Comparison of ENCODE assay signal across 18 mouse cellular contexts in the genomic region with DNA sequence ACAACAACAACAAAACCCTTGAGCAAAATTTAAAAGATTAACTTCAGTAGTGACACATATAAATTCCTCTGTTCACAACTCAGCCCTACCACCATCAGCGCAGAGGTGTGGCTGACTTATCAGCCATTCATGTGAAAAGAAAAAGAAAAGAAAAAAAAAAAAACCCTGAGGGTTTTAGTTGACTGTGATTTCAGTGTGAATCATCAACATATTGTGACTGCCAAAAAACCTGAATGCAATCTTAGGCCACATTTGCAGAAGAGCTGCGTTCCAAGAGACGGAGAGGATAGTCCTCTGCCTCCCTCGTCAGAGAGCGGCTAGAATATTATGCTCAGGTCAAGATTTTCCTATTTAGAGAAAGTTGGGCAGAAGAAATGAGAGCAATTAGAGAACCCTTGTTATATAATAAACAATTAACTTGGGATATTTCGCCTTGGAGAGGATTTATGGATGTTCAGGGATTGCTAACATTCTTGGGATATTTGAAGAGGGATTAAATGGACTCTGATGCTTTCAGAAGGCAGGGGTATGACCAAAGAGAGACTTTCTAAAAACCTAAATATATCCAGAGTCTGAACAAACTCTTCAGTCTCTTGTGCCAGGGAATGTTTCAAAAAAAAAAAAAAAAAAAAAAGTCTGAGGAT. TPM values are rescaled to one million over a fixed set of nuclear protein-coding genes. Genes with fewer than 3 reads are reported as not detected.
DNase-seq lines count a peak whose midpoint lies in the region; ATAC-seq and TF ChIP-seq lines count a peak whose summit lies in the region.
"Had no signal": no experiment of that assay in that cellular context is flagged by ENCODE, and none has a peak within 500 bp of the region (broad histone marks: within the 10 kb centered on the region; RNA-seq: fewer than 3 reads in every experiment).

No protein-coding gene starts in this region.

- no peak overlapping the region for H3K9ac ChIP-seq in heart, embryonic 15.5 days
- H3K9ac ChIP-seq in intestine, postnatal 0 days (ENCODE audit: low read depth, low read length), result no peak overlapping the region
- H3K9ac ChIP-seq: embryonic facial prominence, embryonic 15.5 days; heart, embryonic 12.5 days; liver, embryonic 13.5 days; neural tube, embryonic 13.5 days had no signal

- no peaks in the 10 kb centered on the region for H3K9me3 ChIP-seq in heart, embryonic 15.5 days (replicated peaks)
- no peaks in the 10 kb centered on the region for H3K9me3 ChIP-seq in intestine, postnatal 0 days (ENCODE audit: control insufficient read depth)
- H3K9me3 ChIP-seq: embryonic facial prominence, embryonic 15.5 days; heart, embryonic 12.5 days; liver, embryonic 13.5 days had no signal

- H3K27ac ChIP-seq in heart, embryonic 15.5 days, result 0 out of 2 replicates have a peak overlapping the region, but pooled peaks have one; percentile 25
- no peak overlapping the region for H3K27ac ChIP-seq in intestine, postnatal 0 days (ENCODE audit: low read depth, low read length)
- H3K27ac ChIP-seq: embryonic facial prominence, embryonic 15.5 days; liver, embryonic 13.5 days; neural tube, embryonic 13.5 days had no signal

- no peaks in the 10 kb centered on the region for H3K36me3 ChIP-seq in heart, embryonic 15.5 days
- H3K36me3 ChIP-seq in intestine, postnatal 0 days (ENCODE audit: control insufficient read depth, insufficient read depth), result no peaks in the 10 kb centered on the region
- H3K36me3 ChIP-seq: embryonic facial prominence, embryonic 15.5 days; heart, embryonic 12.5 days; liver, embryonic 13.5 days; neural tube, embryonic 13.5 days had no signal

- intact Hi-C loops in heart, postnatal 10 days (cut with DNase I), result no loop called here

- DNase-seq in adrenal gland, adult 2 months, result peak; percentile 45
- no peak for DNase-seq in adrenal gland, postnatal 25 days
- no peak for DNase-seq in heart, postnatal 10 days
- DNase-seq in 3134 (ENCODE audit: extremely low read depth, insufficient read length, low spot score), result peak; percentile 64
- DNase-seq in brain, adult 2 months (ENCODE audit: low read depth, low spot score), result peak; percentile 76
- DNase-seq: cerebellum, adult 11-12 months; layer of hippocampus, postnatal 36 days; liver, embryonic 13.5 days; right cerebral cortex, postnatal 4 days; thymus, postnatal 14 days had no signal

- no peak for TF ChIP-seq CTCF in intestine, postnatal 0 days (IDR thresholded peaks at IDR 0.05; ENCODE audit: low read depth)

- H3K4me2 ChIP-seq in heart, embryonic 15.5 days, result no peak overlapping the region
- H3K4me2 ChIP-seq in intestine, postnatal 0 days (replicated peaks; ENCODE audit: low read depth), result no peak overlapping the region; the same call in 1 of the 2 replicates
- H3K4me2 ChIP-seq: embryonic facial prominence, embryonic 15.5 days; heart, embryonic 12.5 days; liver, embryonic 13.5 days; neural tube, embryonic 13.5 days had no signal

- 77% methylated on average over 6 of the region's 6 CpGs for WGBS in heart, embryonic 15.5 days
- 56% methylated on average over 6 of the region's 6 CpGs for WGBS in intestine, postnatal 0 days

- no peaks in the 10 kb centered on the region for H3K27me3 ChIP-seq in heart, embryonic 15.5 days
- no peaks in the 10 kb centered on the region for H3K27me3 ChIP-seq in intestine, postnatal 0 days (replicated peaks; ENCODE audit: control insufficient read depth, insufficient read depth, low read length)
- H3K27me3 ChIP-seq: embryonic facial prominence, embryonic 15.5 days; liver, embryonic 13.5 days; neural tube, embryonic 13.5 days had no signal

- no peak for ATAC-seq in heart, embryonic 15.5 days (replicated peaks; ENCODE audit: insufficient number of reproducible peaks, insufficient read depth, low FRiP score, low read depth)
- ATAC-seq in intestine, postnatal 0 days, result no peak
- no peak for ATAC-seq in erythroid progenitor cell, adult 5-6 weeks (replicated peaks; ENCODE audit: low FRiP score, poor library complexity, severe bottlenecking)
- ATAC-seq: forebrain, embryonic 14.5 days had no signal

- H3K4me3 ChIP-seq in heart, embryonic 15.5 days, result no peak overlapping the region
- no peak overlapping the region for H3K4me3 ChIP-seq in intestine, postnatal 0 days (ENCODE audit: low read depth, low read length)
- H3K4me3 ChIP-seq: embryonic facial prominence, embryonic 15.5 days; heart, embryonic 12.5 days; liver, embryonic 13.5 days; megakaryocyte, embryonic 14.5 days; neural tube, embryonic 13.5 days had no signal

- H3K4me1 ChIP-seq in heart, embryonic 15.5 days (replicated peaks), result peaks cover 24% of the 10 kb centered on the region
- no peaks in the 10 kb centered on the region for H3K4me1 ChIP-seq in intestine, postnatal 0 days (replicated peaks; ENCODE audit: control insufficient read depth, insufficient read depth, low read length)
- H3K4me1 ChIP-seq: megakaryocyte, embryonic 14.5 days; neural tube, embryonic 13.5 days had no signal

RNA-seq across cellular contexts. Expression of gene Ntn4, which starts 21.0 kb away (rescaled TPM):
- total RNA-seq in adrenal gland, adult 2 months (2021), result 10 to 100 TPM; 14.6 to 26.8 TPM
- 11.0 and 12.5 TPM in 2 replicates for polyA plus RNA-seq in adrenal gland, adult 2 months (2012; rRNA removed)
- total RNA-seq in adrenal gland, postnatal 25 days (2021), result 12.8 and 13.2 TPM in 2 replicates
- polyA plus RNA-seq in heart, embryonic 15.5 days (2015; fragmentation: Nextera tagmentation; extraction: Ambion mirVana), result 1.9 and 2.6 TPM in 2 replicates
- 10 to 100 TPM; 24.6 to 36.4 TPM for total RNA-seq in heart, postnatal 10 days (2021)
- 0.10 and 0.25 TPM in 2 replicates for polyA plus RNA-seq in intestine, postnatal 0 days (2015; fragmentation: Nextera tagmentation; extraction: Ambion mirVana)
- 16.6 and 18.0 TPM in 2 replicates for total RNA-seq in erythroid progenitor cell, adult 5-6 weeks (2015; ENCODE audit: low replicate concordance)
- 10.0 and 18.5 TPM in 2 replicates for total RNA-seq in erythroid progenitor cell, adult 5-6 weeks (2017; ENCODE audit: low replicate concordance)

Comparison
In these comparisons a context has a peak if more than half of its experiments do, and no peak if none do; other contexts are left out.
1. DNase-seq: peak in adrenal gland, adult 2 months (single experiment), 3134 (single experiment) and brain, adult 2 months (single experiment); none in adrenal gland, postnatal 25 days (single experiment) and heart, postnatal 10 days (0 of 2).